Mouse (Mus musculus): ENCODE data around the gene Agbl4. TPM values are rescaled to one million over a fixed set of nuclear protein-coding genes. Genes with fewer than 3 reads are reported as not detected.

Gene Agbl4
- polyA plus RNA-seq, 1 experiment, result 9.5 TPM

- peak in 1 of 2 experiments; percentile 7 for DNase-seq (ENCODE audit: extremely low spot score in 1 of 2, low spot score in 1 of 2)
These were observed 836.4 kb downstream of the Agbl4 start for GRCm38 (mm10) chr4:111233849-111234248.

GRCm38 (mm10) chr4:111251917-111252316, 854.5 kb downstream of the Agbl4 start:
- no peak for DNase-seq (ENCODE audit: extremely low spot score in 1 of 2, low spot score in 1 of 2)

- DNase-seq (ENCODE audit: extremely low spot score in 1 of 2, low spot score in 1 of 2), result no peak
These were observed 858.0 kb downstream of the Agbl4 start for GRCm38 (mm10) chr4:111255499-111255898.

GRCm38 (mm10) chr4:111256931-111257330, 859.5 kb downstream of the Agbl4 start:
- DNase-seq (ENCODE audit: extremely low spot score in 1 of 2, low spot score in 1 of 2), result no peak

GRCm38 (mm10) chr4:111280936-111281335, 883.5 kb downstream of the Agbl4 start:
- DNase-seq (ENCODE audit: extremely low spot score in 1 of 2, low spot score in 1 of 2), result peak; percentile 24 to 31

- DNase-seq (ENCODE audit: extremely low spot score in 1 of 2, low spot score in 1 of 2), result peak; percentile 26 to 47
These were observed 884.4 kb downstream of the Agbl4 start for GRCm38 (mm10) chr4:111281836-111282235.

- no peak for DNase-seq (ENCODE audit: extremely low spot score in 1 of 2, low spot score in 1 of 2)
These were observed 887.2 kb downstream of the Agbl4 start for GRCm38 (mm10) chr4:111284625-111285024.

GRCm38 (mm10) chr4:111294528-111295241, 897.2 kb downstream of the Agbl4 start:
- DNase-seq (ENCODE audit: extremely low spot score in 1 of 2, low spot score in 1 of 2), result no peak

- peak; percentile 40 to 58 for DNase-seq (ENCODE audit: extremely low spot score in 1 of 2, low spot score in 1 of 2)
These were observed 909.1 kb downstream of the Agbl4 start for GRCm38 (mm10) chr4:111306518-111306917.

- no peak for DNase-seq (ENCODE audit: extremely low spot score in 1 of 2, low spot score in 1 of 2)
These were observed 909.7 kb downstream of the Agbl4 start for GRCm38 (mm10) chr4:111307166-111307565.

GRCm38 (mm10) chr4:111307633-111308032, 910.2 kb downstream of the Agbl4 start:
- peak; percentile 49 to 67 for DNase-seq (ENCODE audit: extremely low spot score in 1 of 2, low spot score in 1 of 2)

GRCm38 (mm10) chr4:111308572-111309288, 911.3 kb downstream of the Agbl4 start:
- no peak for DNase-seq (ENCODE audit: extremely low spot score in 1 of 2, low spot score in 1 of 2)

GRCm38 (mm10) chr4:111327094-111327493, 929.6 kb downstream of the Agbl4 start:
- DNase-seq (ENCODE audit: extremely low spot score in 1 of 2, low spot score in 1 of 2), result peak; percentile 77 to 84

- DNase-seq (ENCODE audit: extremely low spot score in 1 of 2, low spot score in 1 of 2), result peak in 1 of 2 experiments; percentile 86
These were observed 930.4 kb downstream of the Agbl4 start for GRCm38 (mm10) chr4:111327760-111328373.

GRCm38 (mm10) chr4:111329501-111329900, 932.0 kb downstream of the Agbl4 start:
- no peak for DNase-seq (ENCODE audit: extremely low spot score in 1 of 2, low spot score in 1 of 2)

GRCm38 (mm10) chr4:111332864-111333263, 935.4 kb downstream of the Agbl4 start:
- no peak for DNase-seq (ENCODE audit: extremely low spot score in 1 of 2, low spot score in 1 of 2)

GRCm38 (mm10) chr4:111349965-111350364, 952.5 kb downstream of the Agbl4 start:
- DNase-seq (ENCODE audit: extremely low spot score in 1 of 2, low spot score in 1 of 2), result no peak

- no peak for DNase-seq (ENCODE audit: extremely low spot score in 1 of 2, low spot score in 1 of 2)
These were observed 953.4 kb downstream of the Agbl4 start for GRCm38 (mm10) chr4:111350615-111351525.

GRCm38 (mm10) chr4:111356584-111357115, 959.2 kb downstream of the Agbl4 start:
- DNase-seq (ENCODE audit: extremely low spot score in 1 of 2, low spot score in 1 of 2), result no peak

GRCm38 (mm10) chr4:111357176-111357575, 959.7 kb downstream of the Agbl4 start:
- DNase-seq (ENCODE audit: extremely low spot score in 1 of 2, low spot score in 1 of 2), result no peak

All from frontal cortex, adult 2 months (tissue).